Mouse (Mus musculus) liver, postnatal 0 days (tissue): ENCODE measurements at regions not wholly inside any gene's neighbourhood (a gene's known extent, or its start where the extent isn't known, plus 50 kb on each side); places are given as distances from the start of the nearest gene placed in this dataset.
A peak's percentile ranks its signal among the peaks of the same experiment; 100 is the strongest.

Experiments used
- ATAC-seq: fragments of 200-750 bp; cut with Nextera tagmentation; 2 replicates; pipeline ENCODE4 v1.8.0; 2017; ENCODE audit warnings: mild to moderate bottlenecking, moderate library complexity
- DNase-seq: peaks from one replicate; pipeline ENCODE4 v3.0.0-alpha.2; 2016
- H3K27ac ChIP-seq: fragments of 300-500 bp; sonication (generic); 2 replicates; pipeline ENCODE4 v1.5.1; 2014; ENCODE audit warnings: antibody characterized with exemption, moderate library complexity, mild to moderate bottlenecking, low read depth
- H3K27me3 ChIP-seq: fragments of 300-500 bp; sonication (generic); 2 replicates; pipeline ENCODE4 v1.6.1; 2014; ENCODE audit warnings: low read length, control low read depth, mixed read lengths; ENCODE audit not compliant: insufficient read depth
- H3K36me3 ChIP-seq: fragments of 300-500 bp; sonication (generic); replicated peaks from 2 replicates; pipeline ENCODE4 v1.6.1; 2014; ENCODE audit warnings: mild to moderate bottlenecking, control low read depth, low read length, moderate library complexity, mixed read lengths; ENCODE audit not compliant: insufficient read depth
- H3K4me1 ChIP-seq: fragments of 300-500 bp; sonication (generic); 2 replicates; pipeline ENCODE4 v1.6.1; 2014; ENCODE audit warnings: antibody characterized with exemption, mild to moderate bottlenecking, control low read depth; ENCODE audit not compliant: insufficient read depth
- H3K4me2 ChIP-seq: fragments of 300-500 bp; sonication (generic); 2 replicates; pipeline ENCODE4 v1.6.1; 2014; ENCODE audit warnings: low read depth, mild to moderate bottlenecking, low read length, moderate library complexity, mixed read lengths
- H3K4me3 ChIP-seq: fragments of 300-500 bp; sonication (generic); 2 replicates; pipeline ENCODE4 v1.5.1; 2014; ENCODE audit warnings: low read depth, low read length
- H3K9ac ChIP-seq: fragments of 300-500 bp; sonication (generic); replicated peaks from 2 replicates; pipeline ENCODE4 v1.6.1; 2014; ENCODE audit warnings: mild to moderate bottlenecking, moderate library complexity
- H3K9me3 ChIP-seq: fragments of 300-500 bp; sonication (generic); 2 replicates; pipeline ENCODE4 v1.6.1; 2016; ENCODE audit warnings: mild to moderate bottlenecking, control low read depth, low read length, mixed read lengths
- CTCF ChIP-seq: sonication (generic); IDR thresholded peaks from 2 replicates; pipeline ENCODE4 v1.5.1; 2016; ENCODE audit warnings: antibody characterized with exemption, low read depth
- EP300 ChIP-seq: IDR thresholded peaks from 2 replicates; pipeline ENCODE4 v1.6.1; 2016; ENCODE audit warnings: antibody characterized with exemption, low read depth, mild to moderate bottlenecking
- WGBS: fragments of 180-500 bp; shearing (Covaris S2); extraction: QIAGEN DNeasy Blood & Tissue Kit; methylation state at CpG from one replicate; pipeline ENCODE4 v1.1.7; 2014; ENCODE audit not compliant: insufficient replicate concordance; 5-methylcytosine and 5-hydroxymethylcytosine counted together

- Histone ChIP-seq H3K36me3 (no peaks in the 10 kb centered on the region), H3K4me3 (no peak overlapping the region), H3K27ac (no peak overlapping the region), H3K27me3 (no peaks in the 10 kb centered on the region), H3K4me1 (peaks cover 1% of the 10 kb centered on the region; the same call in 1 of the 2 replicates), H3K9me3 (no peaks in the 10 kb centered on the region), H3K9ac (no peak overlapping the region), H3K4me2 (no peak overlapping the region)
- DNase-seq (no peak), ATAC-seq (no peak)
- 63% methylated on average over 5 of the region's 5 CpGs for WGBS
- TF ChIP-seq EP300 (no peak), CTCF (no peak)
Observed at GRCm38 (mm10) chr1:73857497-73857896, 266.8 kb downstream of the Tns1 start.

DNA sequence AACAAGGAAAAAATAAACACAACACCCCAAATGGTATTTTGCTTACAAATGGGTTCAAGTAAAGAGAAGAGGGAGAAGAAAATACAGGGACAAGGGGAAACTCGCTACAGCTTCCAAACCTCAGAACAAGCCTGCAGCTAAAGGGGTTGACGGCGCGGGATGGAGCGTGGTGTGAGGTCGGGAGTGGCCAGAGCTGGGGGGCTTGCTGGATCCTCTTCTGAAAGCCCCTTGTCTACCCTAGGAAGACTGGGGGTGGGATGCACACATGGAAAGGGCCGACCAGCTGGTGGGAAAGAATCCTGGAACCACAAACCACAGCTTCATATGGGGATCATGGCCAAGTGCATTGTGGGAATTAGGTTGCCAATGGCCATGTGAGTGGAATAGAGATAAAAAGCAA is 267.4 kb downstream of the Tns1 start:
- DNase-seq (no peak), ATAC-seq (no peak)
- Histone ChIP-seq H3K36me3 (no peaks in the 10 kb centered on the region), H3K9me3 (no peaks in the 10 kb centered on the region), H3K27me3 (no peaks in the 10 kb centered on the region), H3K9ac (no peak overlapping the region), H3K4me2 (no peak overlapping the region), H3K4me1 (no peaks in the 10 kb centered on the region), H3K27ac (no peak overlapping the region), H3K4me3 (no peak overlapping the region)
- TF ChIP-seq EP300 = no peak
- TF ChIP-seq CTCF = no peak
- 80% methylated on average over 7 of the region's 7 CpGs for WGBS

- ATAC-seq (no peak), DNase-seq (no peak)
- Histone ChIP-seq H3K4me1 (no peaks in the 10 kb centered on the region; the same call in 1 of the 2 replicates), H3K4me3 (no peak overlapping the region), H3K27ac (no peak overlapping the region), H3K4me2 (no peak overlapping the region), H3K9ac (no peak overlapping the region), H3K36me3 (no peaks in the 10 kb centered on the region), H3K27me3 (no peaks in the 10 kb centered on the region), H3K9me3 (no peaks in the 10 kb centered on the region)
- TF ChIP-seq CTCF = no peak
- TF ChIP-seq EP300 = no peak
- 76% methylated on average over 4 of the region's 4 CpGs for WGBS
Observed at GRCm38 (mm10) chr1:73855306-73855705, 268.9 kb downstream of the Tns1 start.

- no peak for DNase-seq
- no peak overlapping the region for H3K4me3 ChIP-seq
Observed at GRCm38 (mm10) chr1:73853851-73854250, 270.4 kb downstream of the Tns1 start.

DNA sequence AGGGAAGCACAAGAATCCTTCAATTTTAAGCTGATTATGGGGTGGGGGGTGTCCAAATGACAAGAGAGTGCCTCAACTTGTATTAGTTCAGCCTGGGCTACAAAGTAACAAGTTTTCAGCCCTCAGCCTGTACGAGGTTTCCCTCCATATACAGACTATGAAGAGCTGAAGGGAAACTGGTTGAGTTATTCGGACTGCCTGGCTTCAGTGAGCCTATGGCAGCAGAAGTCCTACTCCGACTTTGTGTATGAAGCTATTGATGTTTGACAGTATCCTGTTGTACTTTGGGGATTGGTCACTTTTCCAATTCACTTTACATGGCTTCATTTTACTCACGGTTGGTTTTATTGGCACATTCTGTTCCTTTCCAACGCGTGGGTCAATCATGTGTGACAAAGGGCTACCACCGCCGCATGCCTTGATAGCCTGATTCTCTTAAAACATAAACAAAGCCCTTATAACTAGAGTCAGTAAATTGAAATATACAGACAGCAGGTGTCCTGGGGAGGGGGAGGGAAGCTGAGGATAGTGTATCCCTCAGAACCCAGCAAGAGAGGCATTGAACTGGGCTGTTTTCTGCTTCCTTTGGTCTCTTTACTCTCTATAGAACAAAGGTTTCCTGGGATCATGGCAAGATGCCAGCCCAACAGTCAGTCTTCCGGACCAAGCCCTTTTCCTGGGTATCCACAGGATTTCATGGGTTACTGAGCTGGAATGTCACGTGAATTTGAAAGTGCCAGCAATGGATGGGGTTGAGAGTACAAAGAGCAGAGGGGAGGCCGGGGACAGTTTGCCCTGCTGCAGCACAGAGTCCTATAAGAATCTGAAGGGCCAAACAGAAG is 273.9 kb downstream of the Tns1 start:
- Histone ChIP-seq H3K27me3 (no peaks in the 10 kb centered on the region), H3K27ac (no peak overlapping the region), H3K4me3 (no peak overlapping the region), H3K9me3 (no peaks in the 10 kb centered on the region), H3K4me2 (no peak overlapping the region), H3K36me3 (no peaks in the 10 kb centered on the region), H3K4me1 (no peaks in the 10 kb centered on the region; the same call in 1 of the 2 replicates), H3K9ac (no peak overlapping the region)
- 72% methylated on average over 11 of the region's 11 CpGs for WGBS
- DNase-seq (peak; percentile 38), ATAC-seq (peak; percentile 47; the same call in 1 of the 2 replicates)
- TF ChIP-seq EP300 = no peak
- TF ChIP-seq CTCF = no peak

More at GRCm38 (mm10) chr1:73853851-73854250, 270.4 kb downstream of the Tns1 start:
- no peaks in the 10 kb centered on the region for H3K9me3 ChIP-seq
- H3K4me2 ChIP-seq = no peak overlapping the region
- TF ChIP-seq CTCF (no peak), EP300 (no peak)
- H3K27ac ChIP-seq = no peak overlapping the region
- H3K9ac ChIP-seq = no peak overlapping the region
- H3K36me3 ChIP-seq = no peaks in the 10 kb centered on the region
- no peak for ATAC-seq
- no peaks in the 10 kb centered on the region for H3K27me3 ChIP-seq
- H3K4me1 ChIP-seq = no peaks in the 10 kb centered on the region; the same call in 1 of the 2 replicates
- WGBS = 76% methylated on average over 11 of the region's 11 CpGs

- ATAC-seq (no peak), DNase-seq (no peak)
- WGBS = 59% methylated on average over 3 of the region's 3 CpGs
Observed at GRCm38 (mm10) chr1:73848370-73848769, 275.9 kb downstream of the Tns1 start.

More at GRCm38 (mm10) chr1:73848370-73848769, 275.9 kb downstream of the Tns1 start:
- H3K9me3 ChIP-seq = no peaks in the 10 kb centered on the region
- no peak overlapping the region for H3K9ac ChIP-seq
- H3K36me3 ChIP-seq = no peaks in the 10 kb centered on the region
- H3K27ac ChIP-seq = no peak overlapping the region
- H3K27me3 ChIP-seq = no peaks in the 10 kb centered on the region
- H3K4me1 ChIP-seq = no peaks in the 10 kb centered on the region; the same call in 1 of the 2 replicates
- H3K4me3 ChIP-seq = no peak overlapping the region
- no peak overlapping the region for H3K4me2 ChIP-seq
- TF ChIP-seq EP300 (no peak), CTCF (no peak)
